Mouse (Mus musculus) limb, embryonic 14.5 days (tissue): ENCODE measurements around the gene Pgk1. TPM values are rescaled to one million over a fixed set of nuclear protein-coding genes. Genes with fewer than 3 reads are reported as not detected.
A peak's percentile ranks its signal among the peaks of the same experiment; 100 is the strongest.

Source experiments
- ATAC-seq: fragments of 200-750 bp; cut with Nextera tagmentation; 2 replicates; pipeline ENCODE4 v1.8.0; 2017; ENCODE audit warnings: low read depth, moderate number of reproducible peaks, moderate TSS enrichment; ENCODE audit not compliant: low FRiP score
- DNase-seq: peaks from one replicate; pipeline ENCODE4 v3.0.0-alpha.2; 2015; ENCODE audit warnings: low spot score
- H3K27ac ChIP-seq: fragments of 300-500 bp; sonication (generic); replicated peaks from 2 replicates; pipeline ENCODE4 v1.5.1; 2014; ENCODE audit warnings: low read depth, mild to moderate bottlenecking, low read length, moderate library complexity, mixed read lengths
- H3K27me3 ChIP-seq: fragments of 300-500 bp; sonication (generic); 2 replicates; pipeline ENCODE4 v1.6.1; 2014; ENCODE audit warnings: low read length, mixed read lengths; ENCODE audit not compliant: control insufficient read depth, insufficient read depth
- H3K36me3 ChIP-seq: fragments of 300-500 bp; sonication (generic); 2 replicates; pipeline ENCODE4 v1.6.1; 2014; ENCODE audit warnings: mild to moderate bottlenecking, low read length, moderate library complexity, mixed read lengths; ENCODE audit not compliant: control insufficient read depth, insufficient read depth
- H3K4me1 ChIP-seq: fragments of 300-500 bp; sonication (generic); 2 replicates; pipeline ENCODE4 v1.6.1; 2014; ENCODE audit warnings: antibody characterized with exemption, low read length, mixed read lengths; ENCODE audit not compliant: control insufficient read depth, insufficient read depth
- H3K4me2 ChIP-seq: fragments of 300-500 bp; sonication (generic); replicated peaks from 2 replicates; pipeline ENCODE4 v1.6.1; 2014; ENCODE audit warnings: low read depth, mild to moderate bottlenecking, low read length, moderate library complexity; ENCODE audit not compliant: severe bottlenecking
- H3K4me3 ChIP-seq: fragments of 300-500 bp; sonication (generic); replicated peaks from 2 replicates; pipeline ENCODE4 v1.5.1; 2014; ENCODE audit warnings: low read length
- H3K9ac ChIP-seq: fragments of 300-500 bp; sonication (generic); 2 replicates; pipeline ENCODE4 v1.6.1; 2014; ENCODE audit warnings: mild to moderate bottlenecking, low read depth, low read length, moderate library complexity; ENCODE audit not compliant: severe bottlenecking
- H3K9me3 ChIP-seq: fragments of 300-500 bp; sonication (generic); 2 replicates; pipeline ENCODE4 v1.6.1; 2016; ENCODE audit warnings: low read length; ENCODE audit not compliant: control insufficient read depth
- POLR2A ChIP-seq: fragments of 200-500 bp; IDR thresholded peaks from 2 replicates; pipeline ENCODE4 v1.8.0; 2012; ENCODE audit warnings: inconsistent platforms, mild to moderate bottlenecking, moderate library complexity, borderline replicate concordance; ENCODE audit not compliant: insufficient read depth, insufficient read length; ENCODE audit errors: extremely low read depth
- WGBS: fragments of 180-500 bp; shearing (Covaris S2); extraction: QIAGEN DNeasy Blood & Tissue Kit; methylation state at CpG from one replicate; pipeline ENCODE4 v1.1.7; 2014; 5-methylcytosine and 5-hydroxymethylcytosine counted together
- polyA plus RNA-seq, 2 experiments: library from polyadenylated mRNA; depleted of rRNA in 1 of 2; stranded (reverse) in 1 of 2; unstranded in 1 of 2; fragments of >200 nt; fragmentation: Nextera tagmentation in 1 of 2; extraction: Ambion mirVana in 1 of 2; gene quantifications; 2 replicates each; pipeline versions ENCODE4 v1.2.1 to v1.2.3; 2012 to 2014

The Pgk1 gene
- polyA plus RNA-seq, 2 experiments: 332 to 352 TPM

DNA sequence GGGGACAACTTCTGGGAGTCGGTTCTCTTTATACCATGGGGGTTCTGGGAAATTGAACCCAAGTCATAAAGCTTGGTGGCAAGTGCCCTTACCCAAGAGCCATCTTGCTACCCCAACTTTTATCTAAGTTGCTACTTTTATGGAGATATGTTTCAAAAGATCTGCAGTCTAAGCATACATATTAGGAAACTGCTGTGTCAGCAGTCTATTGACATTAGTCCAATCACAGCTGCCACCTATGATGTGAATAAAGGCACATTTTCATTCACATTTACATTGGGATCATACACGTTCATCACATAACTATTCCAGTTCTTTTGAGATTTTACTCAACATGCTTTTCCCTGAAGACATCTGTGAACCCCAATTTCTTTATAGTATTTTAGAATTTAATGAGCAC, 22.2 kb downstream of the Pgk1 start:
- 81% methylated on average over 2 of the region's 2 CpGs for WGBS
- Histone ChIP-seq H3K4me3 (no peak overlapping the region), H3K27me3 (no peaks in the 10 kb centered on the region), H3K4me1 (no peaks in the 10 kb centered on the region), H3K36me3 (peaks cover 12% of the 10 kb centered on the region), H3K27ac (no peak overlapping the region), H3K9ac (no peak overlapping the region), H3K4me2 (no peak overlapping the region), H3K9me3 (no peaks in the 10 kb centered on the region)
- no peak for TF ChIP-seq POLR2A
- DNase-seq (no peak), ATAC-seq (no peak)

DNA sequence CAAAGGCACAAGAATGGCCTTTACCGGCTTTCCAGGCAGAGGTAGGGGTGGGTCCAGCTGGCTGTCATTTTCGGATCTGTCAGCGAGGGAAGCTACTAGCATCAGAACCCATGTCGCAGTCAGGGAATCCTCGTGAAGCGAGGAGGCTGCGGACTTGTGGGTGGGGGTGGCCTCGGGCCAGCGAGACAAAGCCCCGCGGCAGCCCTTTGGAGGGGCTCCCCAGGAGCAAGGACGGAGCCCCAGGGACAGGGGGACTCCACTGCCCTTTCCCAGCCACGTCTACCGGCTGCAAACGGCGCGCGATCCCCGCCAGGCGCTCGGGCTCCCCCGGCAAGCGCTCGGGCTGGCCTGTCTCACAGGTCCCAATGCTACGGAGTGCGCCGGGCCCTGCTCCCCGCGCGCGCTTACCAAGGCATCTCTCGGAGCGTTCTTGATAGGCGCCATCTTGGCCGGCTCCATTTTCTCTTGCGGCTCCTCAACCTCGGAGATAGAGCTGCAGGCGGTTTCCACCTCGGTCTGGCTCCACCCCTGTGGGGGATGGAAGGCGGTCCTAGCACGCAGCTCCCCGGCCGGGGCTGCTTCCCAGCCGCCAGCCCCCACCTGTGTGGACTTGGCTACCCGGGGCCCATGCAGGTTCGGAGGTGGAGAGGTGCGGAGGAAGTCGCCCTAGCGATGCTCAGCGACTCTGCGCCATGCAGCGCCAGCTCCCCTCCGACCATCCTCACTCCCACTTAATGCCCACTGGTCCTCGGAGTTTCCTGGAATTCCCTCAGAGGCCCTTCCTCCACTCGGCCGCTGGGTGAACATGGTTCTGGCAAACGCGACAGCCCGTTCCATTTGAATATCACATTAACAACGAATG, 32.5 kb downstream of the Pgk1 start:
- H3K4me2 ChIP-seq: peak overlapping the region; percentile 45
- H3K27me3 ChIP-seq: no peaks in the 10 kb centered on the region
- H3K9ac ChIP-seq: peak overlapping the region; percentile 79
- H3K4me1 ChIP-seq: no peaks in the 10 kb centered on the region
- H3K36me3 ChIP-seq: no peaks in the 10 kb centered on the region
- peak; percentile 95 for ATAC-seq
- no peak for TF ChIP-seq POLR2A
- H3K9me3 ChIP-seq: no peaks in the 10 kb centered on the region
- H3K27ac ChIP-seq: peak overlapping the region; percentile 79
- 21% methylated on average over 38 of the region's 60 CpGs for WGBS
- DNase-seq: peak; percentile 68
- peak overlapping the region; percentile 51 for H3K4me3 ChIP-seq

DNA sequence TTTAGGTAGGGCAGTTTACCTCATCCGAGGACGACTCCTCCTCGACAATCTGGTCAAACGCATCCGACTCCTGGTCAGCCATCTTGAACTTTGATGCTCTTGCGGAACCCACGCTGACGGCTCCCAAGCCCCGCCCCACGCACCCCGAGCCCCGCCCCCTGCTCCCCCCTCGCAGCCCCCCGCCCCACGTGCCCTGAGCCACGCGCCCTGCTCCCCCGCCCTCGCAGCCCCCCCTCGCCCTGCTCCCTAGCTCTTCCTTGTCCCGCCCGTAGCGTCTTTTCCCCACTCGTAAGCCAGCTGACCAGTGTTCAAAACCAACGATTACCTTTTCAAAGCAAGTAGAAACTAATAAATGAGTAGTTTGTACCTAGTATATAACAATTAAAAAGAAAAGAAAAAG, 34.2 kb downstream of the Pgk1 start, which contains the start of gene Taf9b:
TSS of gene Taf9b (minus strand) at position 101 of the 400 bp plus-strand sequence.
- Histone ChIP-seq H3K4me2 (peak within 1 kb of the TSS; percentile 45), H3K27ac (no peak within 1 kb of the TSS), H3K4me3 (peak within 1 kb of the TSS; percentile 51), H3K9ac (no peak within 1 kb of the TSS; the same call in 1 of the 2 replicates), H3K9me3 (no peaks in the 10 kb centered on the region), H3K36me3 (no peaks in the 10 kb centered on the region), H3K27me3 (no peaks in the 10 kb centered on the region), H3K4me1 (no peaks in the 10 kb centered on the region)
- TF ChIP-seq POLR2A: no peak
- WGBS: 86% methylated on average over 25 of the region's 25 CpGs
- DNase-seq: no peak
- no peak for ATAC-seq

Other genes with a start within 250 kb of the Pgk1 start
- 24.3 and 26.8 TPM in 2 replicates for gene Magt1, start 175.2 kb upstream of the Pgk1 start, polyA plus RNA-seq (2012; rRNA removed)
- 55.3 and 60.1 TPM in 2 replicates for gene Magt1, start 175.2 kb upstream of the Pgk1 start, polyA plus RNA-seq (2014; fragmentation: Nextera tagmentation; extraction: Ambion mirVana)
- 241 and 276 TPM in 2 replicates for gene Cox7b, start 171.4 kb upstream of the Pgk1 start, polyA plus RNA-seq (2012; rRNA removed)
- gene Cox7b, start 171.4 kb upstream of the Pgk1 start, polyA plus RNA-seq (2014; fragmentation: Nextera tagmentation; extraction: Ambion mirVana): 371 and 402 TPM in 2 replicates
- gene Atp7a, start 159.8 kb upstream of the Pgk1 start, polyA plus RNA-seq (2012; rRNA removed): 10.3 and 10.7 TPM in 2 replicates
- 30.0 and 34.6 TPM in 2 replicates for gene Atp7a, start 159.8 kb upstream of the Pgk1 start, polyA plus RNA-seq (2014; fragmentation: Nextera tagmentation; extraction: Ambion mirVana)
- 0.68 and 0.84 TPM in 2 replicates for gene Tlr13, start 43.9 kb upstream of the Pgk1 start, polyA plus RNA-seq (2012; rRNA removed)
- 0.76 and 1.2 TPM in 2 replicates for gene Tlr13, start 43.9 kb upstream of the Pgk1 start, polyA plus RNA-seq (2014; fragmentation: Nextera tagmentation; extraction: Ambion mirVana)
- gene Taf9b, start 34.1 kb downstream of the Pgk1 start, polyA plus RNA-seq (2012; rRNA removed): 7.8 and 8.2 TPM in 2 replicates
- 8.1 and 10.6 TPM in 2 replicates for gene Taf9b, start 34.1 kb downstream of the Pgk1 start, polyA plus RNA-seq (2014; fragmentation: Nextera tagmentation; extraction: Ambion mirVana)
- 0.04 TPM in 1 of 2 replicates, not detected in the other for gene Fnd3c2, start 68.3 kb downstream of the Pgk1 start, polyA plus RNA-seq (2012; rRNA removed)
- gene Fnd3c2, start 68.3 kb downstream of the Pgk1 start, polyA plus RNA-seq (2014; fragmentation: Nextera tagmentation; extraction: Ambion mirVana): not detected in 2 replicates